Mouse (Mus musculus) ES-Bruce4 (cell line): Measurements from ENCODE around the gene Cbll1.

Experiments used
- CTCF ChIP-seq: IDR thresholded peaks from one replicate; pipeline ENCODE4 v1.8.1; 2011; ENCODE audit warnings: low read depth, low read length
- EP300 ChIP-seq: IDR thresholded peaks from 2 replicates; pipeline ENCODE4 v1.6.1; 2011; ENCODE audit warnings: low read depth, low read length; ENCODE audit not compliant: insufficient read depth
- POLR2A ChIP-seq: IDR thresholded peaks from one replicate; pipeline ENCODE4 v1.8.1; 2011; ENCODE audit warnings: low read length; ENCODE audit not compliant: insufficient read depth

- no peak for TF ChIP-seq CTCF
- no peak for TF ChIP-seq POLR2A
- no peak for TF ChIP-seq EP300
Observed at GRCm38 (mm10) chr12:31511218-31511617, 11.8 kb upstream of the Cbll1 start.
